Mouse (Mus musculus) CH12F3 (cell line): ENCODE measurements around the gene Man2a1.

ENCODE experiments used
- in situ Hi-C: fragments of 300-500 bp; cut with MboI; formaldehyde crosslinking; loops from 2 replicates; pipeline ENCODE4 v1.14.3; 2020; ENCODE audit warnings: low sequenced_read_pairs

The Man2a1 gene

DNA sequence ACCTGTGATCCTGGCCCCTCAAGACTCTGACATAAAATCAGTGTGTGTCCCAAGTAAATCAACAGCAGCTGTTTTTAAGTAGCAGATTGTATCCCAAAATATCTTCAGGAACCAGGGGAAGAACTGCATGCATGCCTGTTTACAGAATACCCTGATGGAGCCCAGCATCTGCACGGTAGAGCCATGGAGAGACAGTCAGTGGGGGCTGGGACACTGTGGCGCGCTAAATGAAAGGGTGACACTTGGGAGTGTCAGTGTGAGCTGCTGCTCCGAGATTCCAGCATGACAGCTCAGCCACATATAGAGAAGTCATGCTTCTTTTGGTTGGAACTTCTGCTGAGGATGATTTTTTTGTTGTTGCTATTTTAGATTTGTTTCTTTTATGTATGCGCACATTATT, 192.1 kb downstream of the Man2a1 start:
- in situ Hi-C loops, result no loop called here

DNA sequence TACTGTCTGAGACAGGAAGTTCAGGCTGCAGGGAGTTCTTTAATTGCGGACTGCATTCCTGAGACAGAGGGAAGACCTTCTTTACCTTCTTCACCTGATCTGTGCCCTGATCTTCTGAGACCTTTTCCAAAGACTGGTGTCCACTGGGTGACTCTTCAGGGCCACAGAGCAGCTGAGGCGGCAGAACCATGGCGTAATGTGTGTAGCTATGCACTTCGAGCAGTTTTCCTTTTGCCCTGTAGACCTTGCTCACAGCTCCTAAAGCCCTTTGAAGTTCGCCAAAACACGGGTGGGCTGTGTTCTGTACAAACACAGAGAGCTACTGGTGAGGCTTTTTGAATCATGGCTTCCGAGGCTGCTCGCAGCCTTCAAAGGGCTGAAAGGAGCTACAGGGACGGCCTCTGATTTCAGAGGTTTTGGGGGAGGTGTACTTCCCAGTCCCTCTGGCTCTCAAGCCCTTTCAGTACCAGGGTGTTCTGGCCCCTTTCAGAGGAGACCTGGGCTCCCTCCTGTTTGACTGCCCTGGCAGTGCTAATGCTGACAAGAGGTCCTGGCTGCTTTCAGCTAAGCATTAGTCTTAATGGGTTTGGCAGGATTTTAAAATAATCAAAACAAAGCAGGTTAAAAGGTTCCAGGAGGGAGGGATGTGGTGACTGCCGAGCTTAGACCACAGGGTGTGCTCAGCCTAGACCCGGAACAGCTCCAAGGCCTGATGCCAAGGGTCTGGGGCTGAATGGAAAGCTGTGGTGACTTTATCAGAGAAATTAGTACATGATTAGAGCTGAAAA, 201.8 kb downstream of the Man2a1 start:
- in situ Hi-C loops, result no loop called here

DNA sequence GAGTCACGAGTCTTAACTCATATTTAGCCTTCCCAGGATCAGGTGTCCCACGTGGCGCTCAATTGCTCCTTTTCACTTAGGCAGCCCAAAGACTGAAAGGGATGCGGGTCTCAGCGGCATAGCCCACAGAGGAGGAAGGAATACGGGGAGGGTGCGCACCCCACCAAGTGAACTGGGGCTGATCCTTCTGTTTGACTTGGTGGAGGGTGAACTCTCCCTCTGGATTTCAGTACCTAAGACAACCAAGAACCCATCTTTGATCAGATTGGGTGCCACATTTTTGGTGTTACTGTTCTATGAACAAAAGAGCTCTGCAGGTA, 202.4 kb downstream of the Man2a1 start:
- in situ Hi-C loops, result no loop called here
